Mouse (Mus musculus): ENCODE results near the gene Hhipl1. TPM values are rescaled to one million over a fixed set of nuclear protein-coding genes. Genes with fewer than 3 reads are reported as not detected.

The Hhipl1 gene
- total and polyA plus RNA-seq, 3 experiments: not detected

GRCm38 (mm10) chr12:108368921-108369320 is 62.9 kb downstream of the Hhipl1 start:
- no peaks in the 10 kb centered on the region for H3K79me2 ChIP-seq (ENCODE audit: control insufficient read depth, insufficient read depth, low read length, poor library complexity)
- H3K4me1 ChIP-seq (ENCODE audit: control insufficient read depth in 1 of 2, insufficient read depth in 2 of 2, low read length in 2 of 2): no peaks in the 10 kb centered on the region
- H3K4me3 ChIP-seq (ENCODE audit: control insufficient read depth in 1 of 2, insufficient read depth in 1 of 2, low read depth in 2 of 2, low read length in 2 of 2): no peak overlapping the region
- no peak overlapping the region for H3K9ac ChIP-seq (ENCODE audit: control insufficient read depth, low read depth, low read length, poor library complexity, severe bottlenecking)
- no peak overlapping the region for H3K27ac ChIP-seq (ENCODE audit: control insufficient read depth, low read depth, low read length)
- TF ChIP-seq POLR2AphosphoS2 (IDR thresholded peaks at IDR 0.05; ENCODE audit: low read length): no peak
- TF ChIP-seq MYB (IDR thresholded peaks at IDR 0.05; ENCODE audit: low read depth, low read length): no peak
- no peak for TF ChIP-seq NRF1 (IDR thresholded peaks at IDR 0.05; ENCODE audit: insufficient read depth, low read depth, low read length, poor library complexity, severe bottlenecking)
- no peak for TF ChIP-seq USF1 (IDR thresholded peaks at IDR 0.05; ENCODE audit: low read depth, low read length)
- no peak for TF ChIP-seq SIN3A (IDR thresholded peaks at IDR 0.05; ENCODE audit: low read length)
- TF ChIP-seq MEF2A (IDR thresholded peaks at IDR 0.05; ENCODE audit: extremely low read depth, insufficient replicate concordance, low read depth, low read length, poor library complexity, severe bottlenecking): no peak
- TF ChIP-seq MXI1 (IDR thresholded peaks at IDR 0.05; ENCODE audit: low read depth, low read length): no peak
- TF ChIP-seq ZNF384 (IDR thresholded peaks at IDR 0.05; ENCODE audit: low read depth, low read length): no peak
- TF ChIP-seq EP300 (IDR thresholded peaks at IDR 0.05; ENCODE audit: low read depth in 1 of 2, low read length in 2 of 2): no peak
- no peak for TF ChIP-seq ZKSCAN1 (IDR thresholded peaks at IDR 0.05; ENCODE audit: low read depth, low read length)
- no peak for TF ChIP-seq KAT2A (conservative IDR thresholded peaks at IDR 0.05; ENCODE audit: low read depth, low read length)
- TF ChIP-seq CHD2 (IDR thresholded peaks at IDR 0.05; ENCODE audit: low read length): no peak
- TF ChIP-seq USF2 (IDR thresholded peaks at IDR 0.05; ENCODE audit: borderline replicate concordance in 1 of 2, insufficient read depth in 1 of 2, low read depth in 1 of 2, low read length in 2 of 2): no peak
- no peak for TF ChIP-seq TBP (IDR thresholded peaks at IDR 0.05; ENCODE audit: low read depth, low read length)
- TF ChIP-seq MYC (IDR thresholded peaks at IDR 0.05; ENCODE audit: low read depth, low read length): no peak
- TF ChIP-seq RCOR1 (IDR thresholded peaks at IDR 0.05; ENCODE audit: low read depth, low read length): no peak
- no peak for TF ChIP-seq UBTF (IDR thresholded peaks at IDR 0.05; ENCODE audit: borderline replicate concordance, insufficient read depth, low read depth, low read length)
- no peaks in the 10 kb centered on the region for H3K27me3 ChIP-seq (ENCODE audit: control insufficient read depth in 1 of 2, insufficient read depth in 2 of 2, low read length in 2 of 2)
- H3K36me3 ChIP-seq (ENCODE audit: control insufficient read depth in 1 of 2, insufficient read depth in 2 of 2, low read length in 2 of 2): no peaks in the 10 kb centered on the region
- H3K9me3 ChIP-seq (replicated peaks; ENCODE audit: insufficient read depth, low read length): no peaks in the 10 kb centered on the region
- no peak for DNase-seq (ENCODE audit: low read depth, low spot score)

DNA sequence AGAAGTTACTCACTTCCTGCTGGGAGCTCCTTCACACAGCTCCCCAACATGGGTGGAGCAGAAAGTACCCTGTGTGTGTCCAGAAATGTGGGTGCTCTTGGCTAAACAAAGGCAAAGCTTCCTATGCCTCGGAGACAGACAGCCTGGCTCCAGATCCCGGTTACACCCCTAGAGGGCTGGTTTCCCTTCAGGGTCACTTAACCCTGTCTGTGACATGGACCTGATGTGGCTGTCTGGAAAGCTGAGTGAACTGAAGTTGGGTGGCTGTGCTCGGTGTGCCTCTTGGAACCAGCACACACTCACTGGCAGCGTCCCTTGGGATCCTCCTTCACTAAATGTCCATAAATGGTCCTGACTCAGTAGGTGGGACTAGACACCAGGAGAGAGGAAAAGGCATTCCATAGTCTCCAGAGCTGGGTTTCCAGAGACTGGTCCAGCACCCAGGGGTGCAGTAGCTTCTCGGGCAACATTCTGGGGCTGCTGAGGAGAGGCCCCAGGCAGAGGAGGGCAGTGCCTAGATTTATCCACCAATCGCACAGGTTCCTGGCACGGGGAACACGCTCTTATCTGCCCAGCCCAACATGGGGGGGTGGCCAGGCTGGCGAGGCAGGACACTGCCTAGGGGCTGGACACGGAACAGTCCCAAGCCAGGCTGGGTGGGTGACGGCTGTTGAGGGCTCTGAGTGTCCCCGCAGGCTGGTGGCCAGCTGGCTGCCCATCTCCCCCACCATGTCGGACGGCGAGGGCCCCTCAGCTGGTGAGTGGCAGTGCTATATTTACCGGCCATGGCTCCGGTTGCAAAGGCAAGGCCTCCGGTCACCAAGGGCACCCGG is 64.7 kb downstream of the Hhipl1 start, which contains the start of gene Eml1:
Gene Eml1 (plus strand): TSS at position 362 of the 833 bp plus-strand sequence.
- TF ChIP-seq ETS1 (IDR thresholded peaks at IDR 0.05; ENCODE audit: low read depth, low read length) (no peak), MXI1 (IDR thresholded peaks at IDR 0.05; ENCODE audit: low read depth, low read length) (no peak), EP300 (IDR thresholded peaks at IDR 0.05; ENCODE audit: low read depth in 1 of 2, low read length in 2 of 2) (no peak), SIN3A (IDR thresholded peaks at IDR 0.05; ENCODE audit: low read length) (no peak), POLR2AphosphoS2 (IDR thresholded peaks at IDR 0.05; ENCODE audit: low read length) (no peak), ZNF384 (IDR thresholded peaks at IDR 0.05; ENCODE audit: low read depth, low read length) (no peak), GABPA (IDR thresholded peaks at IDR 0.05; ENCODE audit: low read depth, low read length) (no peak), ELF1 (IDR thresholded peaks at IDR 0.05; ENCODE audit: low read depth, low read length) (no peak), MAFK (IDR thresholded peaks at IDR 0.05; ENCODE audit: borderline replicate concordance, low read depth, low read length) (no peak), ZKSCAN1 (IDR thresholded peaks at IDR 0.05; ENCODE audit: low read depth, low read length) (no peak), TBP (IDR thresholded peaks at IDR 0.05; ENCODE audit: low read depth, low read length) (no peak)
- no peak within 1 kb of the TSS for H3K9ac ChIP-seq (ENCODE audit: control insufficient read depth, low read depth, low read length, poor library complexity, severe bottlenecking)

More for the DNA sequence above, 64.7 kb downstream of the Hhipl1 start, which contains the start of gene Eml1:
- Histone ChIP-seq H3K9me3 (replicated peaks; ENCODE audit: insufficient read depth, low read length) (no peaks in the 10 kb centered on the region), H3K27ac (ENCODE audit: control insufficient read depth, low read depth, low read length) (no peak within 1 kb of the TSS), H3K79me2 (ENCODE audit: control insufficient read depth, insufficient read depth, low read length, poor library complexity) (no peaks in the 10 kb centered on the region), H3K27me3 (ENCODE audit: control insufficient read depth in 1 of 2, insufficient read depth in 2 of 2, low read length in 2 of 2) (no peaks in the 10 kb centered on the region), H3K4me3 (ENCODE audit: control insufficient read depth in 1 of 2, insufficient read depth in 1 of 2, low read depth in 2 of 2, low read length in 2 of 2) (no peak within 1 kb of the TSS), H3K4me1 (ENCODE audit: control insufficient read depth in 1 of 2, insufficient read depth in 2 of 2, low read length in 2 of 2) (no peaks in the 10 kb centered on the region), H3K36me3 (ENCODE audit: control insufficient read depth in 1 of 2, insufficient read depth in 2 of 2, low read length in 2 of 2) (no peaks in the 10 kb centered on the region)
- DNase-seq (ENCODE audit: low read depth, low spot score): no peak

Measured in MEL (cell line).